Mouse (Mus musculus) kidney, embryonic 16.5 days (tissue): ENCODE data around the gene Olfr1352. TPM values are rescaled to one million over a fixed set of nuclear protein-coding genes. Genes with fewer than 3 reads are reported as not detected.
"Not testable (repeated sequence)": the region's sequence is repeated elsewhere in the genome, so short reads cannot be mapped to it uniquely, and the experiment has no call there.

Source experiments
- ATAC-seq: fragments of 200-750 bp; cut with Nextera tagmentation; 2 replicates; pipeline ENCODE4 v1.8.0; 2017; ENCODE audit warnings: moderate TSS enrichment; ENCODE audit not compliant: low FRiP score, low TSS enrichment
- H3K27ac ChIP-seq: fragments of 300-500 bp; sonication (generic); 2 replicates; pipeline ENCODE4 v1.5.1; 2014; ENCODE audit warnings: low read length
- H3K27me3 ChIP-seq: fragments of 300-500 bp; sonication (generic); 2 replicates; pipeline ENCODE4 v1.6.1; 2014; ENCODE audit warnings: low read length, control low read depth, mixed read lengths; ENCODE audit not compliant: insufficient read depth
- H3K36me3 ChIP-seq: fragments of 300-500 bp; sonication (generic); 2 replicates; pipeline ENCODE4 v1.6.1; 2014; ENCODE audit warnings: low read length, control low read depth, mixed read lengths; ENCODE audit not compliant: insufficient read depth
- H3K4me1 ChIP-seq: fragments of 300-500 bp; sonication (generic); 2 replicates; pipeline ENCODE4 v1.6.1; 2014; ENCODE audit warnings: low read length, control low read depth, mixed read lengths; ENCODE audit not compliant: insufficient read depth
- H3K4me2 ChIP-seq: fragments of 300-500 bp; sonication (generic); replicated peaks from 2 replicates; pipeline ENCODE4 v1.6.1; 2014; ENCODE audit warnings: low read depth, low read length
- H3K4me3 ChIP-seq: fragments of 300-500 bp; sonication (generic); 2 replicates; pipeline ENCODE4 v1.5.1; 2014; ENCODE audit warnings: mild to moderate bottlenecking, low read length
- H3K9ac ChIP-seq: fragments of 300-500 bp; sonication (generic); replicated peaks from 2 replicates; pipeline ENCODE4 v1.6.1; 2014; ENCODE audit warnings: low read length
- H3K9me3 ChIP-seq: fragments of 300-500 bp; sonication (generic); 2 replicates; pipeline ENCODE4 v1.6.1; 2016; ENCODE audit warnings: low read length, control low read depth
- WGBS: fragments of 180-500 bp; shearing (Covaris S2); extraction: QIAGEN DNeasy Blood & Tissue Kit; methylation state at CpG from one replicate; pipeline ENCODE4 v1.1.7; 2014; 5-methylcytosine and 5-hydroxymethylcytosine counted together
- polyA plus RNA-seq: library from polyadenylated mRNA; unstranded; fragments of >200 nt; fragmentation: Nextera tagmentation; extraction: Ambion mirVana; gene quantifications from 2 replicates; pipeline ENCODE4 v1.2.1, GENCODE M21; 2015

Gene Olfr1352
- not detected in 2 replicates for polyA plus RNA-seq

- Histone ChIP-seq H3K9me3 (no peaks in the 10 kb centered on the region), H3K4me3 (no peak within 1 kb of the TSS), H3K4me1 (no peaks in the 10 kb centered on the region), H3K9ac (no peak within 1 kb of the TSS), H3K36me3 (no peaks in the 10 kb centered on the region), H3K4me2 (no peak within 1 kb of the TSS), H3K27ac (no peak within 1 kb of the TSS), H3K27me3 (no peaks in the 10 kb centered on the region)
- ATAC-seq = no peak
Observed at GRCm38 (mm10) chr10:78980750-78981149, at the start of gene Olfr1352. Olfr1352 (plus strand) TSS chr10:78981050.

DNA sequence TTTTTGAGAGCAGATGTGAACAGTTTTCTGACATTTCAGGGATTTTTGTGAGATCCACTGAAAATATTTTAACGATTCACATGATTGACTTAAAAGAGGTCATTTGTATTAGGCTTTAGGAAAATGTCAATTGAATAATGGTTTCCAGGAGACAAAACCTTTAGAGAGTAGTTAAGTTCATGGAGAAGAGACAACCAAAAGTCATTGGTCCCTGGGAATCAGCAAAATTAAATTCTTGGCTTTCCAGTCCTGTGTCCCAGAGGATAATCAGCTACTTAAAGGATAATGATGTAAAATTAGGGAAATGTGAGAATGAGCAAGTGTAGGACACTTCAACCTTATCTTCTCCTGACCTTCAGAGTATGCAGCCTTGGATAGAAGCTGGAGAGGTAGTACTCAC, 30.5 kb upstream of the Olfr1352 start, which contains the start of gene Olfr8:
Gene Olfr8, plus strand, starts transcription at position 301 of the 400 bp plus-strand sequence.
- not testable (repeated sequence) for H3K9me3 ChIP-seq, H3K27me3 ChIP-seq, H3K4me1 ChIP-seq, ATAC-seq, H3K4me3 ChIP-seq, H3K36me3 ChIP-seq, H3K9ac ChIP-seq, H3K4me2 ChIP-seq, H3K27ac ChIP-seq
- 80% methylated on average over 1 of the region's 1 CpGs for WGBS

GRCm38 (mm10) chr10:78963009-78963408, 17.8 kb upstream of the Olfr1352 start, which contains the start of gene Olfr1353:
Olfr1353 (plus strand) TSS chr10:78963309.
- H3K9me3 ChIP-seq, H3K27me3 ChIP-seq, H3K4me3 ChIP-seq, H3K9ac ChIP-seq, ATAC-seq, H3K4me1 ChIP-seq, H3K27ac ChIP-seq, H3K4me2 ChIP-seq, H3K36me3 ChIP-seq: not testable (repeated sequence)

- H3K36me3 ChIP-seq = no peaks in the 10 kb centered on the region
- no peak within 1 kb of the TSS for H3K4me2 ChIP-seq
- 77% methylated on average over 1 of the region's 1 CpGs for WGBS
- H3K4me1 ChIP-seq = no peaks in the 10 kb centered on the region
- no peaks in the 10 kb centered on the region for H3K9me3 ChIP-seq
- no peak for ATAC-seq
- no peak within 1 kb of the TSS for H3K27ac ChIP-seq
- no peak within 1 kb of the TSS for H3K9ac ChIP-seq
- H3K4me3 ChIP-seq = no peak within 1 kb of the TSS
- H3K27me3 ChIP-seq = no peaks in the 10 kb centered on the region
Observed at GRCm38 (mm10) chr10:79012172-79012571, 31.3 kb downstream of the Olfr1352 start, which contains the start of gene Olfr1351. Olfr1351 (plus strand) TSS chr10:79012472.

DNA sequence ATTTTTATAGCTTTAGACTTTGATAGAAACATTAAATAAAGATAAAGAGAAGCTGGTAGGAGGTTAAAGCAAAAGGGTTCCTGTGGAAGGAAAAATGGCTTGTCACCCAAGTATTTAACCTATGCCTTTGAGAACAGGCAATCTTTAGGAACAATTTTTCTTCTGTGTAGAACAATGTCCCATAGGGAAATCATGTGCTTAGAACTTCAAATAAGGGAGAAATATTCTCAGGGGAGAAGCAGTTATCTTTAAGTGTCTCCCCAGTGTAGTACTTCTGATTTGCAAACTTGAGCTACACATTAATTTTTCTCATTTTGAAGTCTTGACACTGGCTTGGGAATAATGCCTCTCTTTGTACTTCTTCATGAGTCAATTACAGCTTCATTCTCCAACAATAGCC, 47.6 kb downstream of the Olfr1352 start, which contains the start of gene Olfr57:
Gene Olfr57, plus strand, starts transcription at position 301 of the 400 bp plus-strand sequence.
- H3K4me3 ChIP-seq = no peak within 1 kb of the TSS
- no peaks in the 10 kb centered on the region for H3K9me3 ChIP-seq
- no peak within 1 kb of the TSS for H3K27ac ChIP-seq
- no peak for ATAC-seq
- no peak within 1 kb of the TSS for H3K4me2 ChIP-seq
- H3K9ac ChIP-seq = no peak within 1 kb of the TSS
- no peaks in the 10 kb centered on the region for H3K4me1 ChIP-seq
- no peaks in the 10 kb centered on the region for H3K36me3 ChIP-seq
- H3K27me3 ChIP-seq = no peaks in the 10 kb centered on the region

Other genes with a start within 250 kb of the Olfr1352 start
- gene Ccdc105, start 228.0 kb upstream of the Olfr1352 start, polyA plus RNA-seq = not detected in 2 replicates
- 0.67 and 0.69 TPM in 2 replicates for gene Slc1a6, start 200.6 kb upstream of the Olfr1352 start, polyA plus RNA-seq
- gene Olfr1356, start 128.9 kb upstream of the Olfr1352 start, polyA plus RNA-seq = not detected in 2 replicates
- gene Olfr1355, start 105.5 kb upstream of the Olfr1352 start, polyA plus RNA-seq = not detected in 2 replicates
- not detected in 2 replicates for gene Olfr1354, start 67.9 kb upstream of the Olfr1352 start, polyA plus RNA-seq
- not detected in 2 replicates for gene Olfr8, start 30.4 kb upstream of the Olfr1352 start, polyA plus RNA-seq
- not detected in 2 replicates for gene Olfr1353, start 17.7 kb upstream of the Olfr1352 start, polyA plus RNA-seq
- not detected in 2 replicates for gene Olfr1351, start 31.4 kb downstream of the Olfr1352 start, polyA plus RNA-seq
- 0.09 and 0.10 TPM in 2 replicates for gene Olfr57, start 47.7 kb downstream of the Olfr1352 start, polyA plus RNA-seq
- gene 2610008E11Rik, start 116.5 kb downstream of the Olfr1352 start, polyA plus RNA-seq = 29.0 and 29.5 TPM in 2 replicates
- not detected in 2 replicates for gene Vmn2r80, start 167.7 kb downstream of the Olfr1352 start, polyA plus RNA-seq